In genomic region chr14:120312661-120313406, GRCm38 (mm10) we compare ENCODE assay signal across 9 mouse cellular contexts. TPM values are rescaled to one million over a fixed set of nuclear protein-coding genes. Genes with fewer than 3 reads are reported as not detected.
DNase-seq lines count a peak whose midpoint lies in the region; ATAC-seq and TF ChIP-seq lines count a peak whose summit lies in the region.
"Had no signal": no experiment of that assay in that cellular context is flagged by ENCODE, and none has a peak within 500 bp of the region (broad histone marks: within the 10 kb centered on the region; RNA-seq: fewer than 3 reads in every experiment).

No protein-coding gene starts in this region.

- ATAC-seq in liver, postnatal 0 days = peak; percentile 78

- peaks cover 19% of the 10 kb centered on the region for H3K4me1 ChIP-seq in liver, postnatal 0 days (ENCODE audit: insufficient read depth)

- no peaks in the 10 kb centered on the region for H3K27me3 ChIP-seq in liver, postnatal 0 days (ENCODE audit: insufficient read depth, low read length)

- no peak overlapping the region for H3K4me3 ChIP-seq in liver, postnatal 0 days (ENCODE audit: low read depth, low read length)
- H3K4me3 ChIP-seq: left cerebral cortex, adult 2 months had no signal

- H3K9ac ChIP-seq in liver, postnatal 0 days (replicated peaks) = no peak overlapping the region

- no peaks in the 10 kb centered on the region for H3K36me3 ChIP-seq in liver, postnatal 0 days (replicated peaks; ENCODE audit: insufficient read depth, low read length)

- no peaks in the 10 kb centered on the region for H3K9me3 ChIP-seq in liver, postnatal 0 days (ENCODE audit: low read length)

- TF ChIP-seq CTCF in liver, postnatal 0 days (IDR thresholded peaks at IDR 0.05; ENCODE audit: low read depth) = no peak

- H3K4me2 ChIP-seq in liver, postnatal 0 days (ENCODE audit: low read depth, low read length) = no peak overlapping the region

- DNase-seq in cerebellum, adult 11-12 months = peak; percentile 54
- no peak for DNase-seq in cerebellum, adult 11 months
- peak; percentile 27 for DNase-seq in thymus, postnatal 0 days (ENCODE audit: low spot score)
- DNase-seq in thymus, postnatal 14 days = no peak
- DNase-seq in liver, postnatal 0 days = peak; percentile 37
- no peak for DNase-seq in gastrocnemius, postnatal 25 days
- no peak for DNase-seq in urinary bladder, postnatal 25 days (ENCODE audit: low spot score)
- DNase-seq in spleen, adult 18-20 months = no peak

- WGBS in liver, postnatal 0 days (ENCODE audit: insufficient replicate concordance) = 61% methylated on average over 12 of the region's 12 CpGs

- H3K27ac ChIP-seq in liver, postnatal 0 days (ENCODE audit: low read depth) = no peak overlapping the region
- H3K27ac ChIP-seq: left cerebral cortex, adult 2 months had no signal

- TF ChIP-seq EP300 in liver, postnatal 0 days (IDR thresholded peaks at IDR 0.05; ENCODE audit: low read depth) = no peak

RNA-seq across cellular contexts. Expression of gene Mbnl2, which starts 37.4 kb away (rescaled TPM):
- 81.9 and 91.2 TPM in 2 replicates for polyA plus RNA-seq in thymus, postnatal 0 days (2015; fragmentation: Nextera tagmentation; extraction: Ambion mirVana)
- 16.0 and 16.9 TPM in 2 replicates for polyA plus RNA-seq in liver, postnatal 0 days (2015; fragmentation: Nextera tagmentation; extraction: Ambion mirVana)
- total RNA-seq in gastrocnemius, postnatal 25 days (2021) = 100 to 1,000 TPM; 269 to 316 TPM

Comparison
In these comparisons a context has a peak if more than half of its experiments do, and no peak if none do; other contexts are left out.
1. DNase-seq: peak in cerebellum, adult 11-12 months (single experiment), thymus, postnatal 0 days (single experiment) and liver, postnatal 0 days (single experiment); none in cerebellum, adult 11 months (single experiment), thymus, postnatal 14 days (single experiment), gastrocnemius, postnatal 25 days (single experiment), urinary bladder, postnatal 25 days (single experiment) and spleen, adult 18-20 months (0 of 2).